Mouse (Mus musculus): ENCODE measurements around the gene Snx6.

- TF ChIP-seq POLR2A (IDR thresholded peaks at IDR 0.05; ENCODE audit: low read depth, low read length) (no peak), CTCF (IDR thresholded peaks at IDR 0.05; ENCODE audit: extremely low read depth, insufficient read depth, insufficient read length, insufficient replicate concordance) (no peak)
Measured at GRCm38 (mm10) chr12:54820684-54821161, 25.2 kb upstream of the Snx6 start.

Measured in spleen, adult 2 months (tissue).